Mouse (Mus musculus) limb, embryonic 15.5 days (tissue): Measurements from ENCODE around the gene Rtn1. TPM values are rescaled to one million over a fixed set of nuclear protein-coding genes. Genes with fewer than 3 reads are reported as not detected.

ENCODE experiments used
- ATAC-seq: fragments of 200-750 bp; cut with Nextera tagmentation; 2 replicates; pipeline ENCODE4 v1.8.0; 2017; ENCODE audit warnings: low read depth, moderate TSS enrichment; ENCODE audit not compliant: insufficient number of reproducible peaks, low FRiP score, low TSS enrichment
- H3K27ac ChIP-seq: fragments of 300-500 bp; sonication (generic); 2 replicates; pipeline ENCODE4 v1.5.1; 2015; ENCODE audit warnings: moderate library complexity, mild to moderate bottlenecking, inconsistent platforms
- H3K27me3 ChIP-seq: fragments of 300-500 bp; sonication (generic); 2 replicates; pipeline ENCODE4 v1.6.1; 2015; ENCODE audit warnings: inconsistent platforms
- H3K36me3 ChIP-seq: fragments of 300-500 bp; sonication (generic); 2 replicates; pipeline ENCODE4 v1.6.1; 2015; ENCODE audit warnings: inconsistent platforms
- H3K4me1 ChIP-seq: fragments of 300-500 bp; sonication (generic); 2 replicates; pipeline ENCODE4 v1.6.1; 2015; ENCODE audit warnings: inconsistent platforms
- H3K4me2 ChIP-seq: fragments of 300-500 bp; sonication (generic); 2 replicates; pipeline ENCODE4 v1.6.1; 2015; ENCODE audit warnings: mild to moderate bottlenecking, inconsistent platforms
- H3K4me3 ChIP-seq: fragments of 300-500 bp; sonication (generic); 2 replicates; pipeline ENCODE4 v1.5.1; 2015; ENCODE audit warnings: mild to moderate bottlenecking, inconsistent platforms
- H3K9ac ChIP-seq: fragments of 300-500 bp; sonication (generic); 2 replicates; pipeline ENCODE4 v1.6.1; 2015; ENCODE audit warnings: inconsistent platforms
- H3K9me3 ChIP-seq: fragments of 300-500 bp; sonication (generic); 2 replicates; pipeline ENCODE4 v1.6.1; 2016; ENCODE audit warnings: inconsistent platforms
- WGBS: fragments of 180-500 bp; shearing (Covaris S2); methylation state at CpG from one replicate; pipeline ENCODE4 v1.1.7; 2015; 5-methylcytosine and 5-hydroxymethylcytosine counted together
- polyA plus RNA-seq: library from polyadenylated mRNA; unstranded; fragments of >200 nt; fragmentation: Nextera tagmentation; extraction: Ambion mirVana; gene quantifications from 2 replicates; pipeline ENCODE4 v1.2.1, GENCODE M21; 2015

Gene Rtn1
- polyA plus RNA-seq, 1 experiment from 2014 or later: 6.8 TPM

GRCm38 (mm10) chr12:72366763-72367162 is 42.1 kb downstream of the Rtn1 start:
- Histone ChIP-seq H3K9ac (no peak overlapping the region), H3K9me3 (no peaks in the 10 kb centered on the region), H3K36me3 (no peaks in the 10 kb centered on the region), H3K27ac (no peak overlapping the region), H3K4me2 (no peak overlapping the region), H3K4me1 (no peaks in the 10 kb centered on the region), H3K27me3 (no peaks in the 10 kb centered on the region), H3K4me3 (no peak overlapping the region)
- WGBS: 50% methylated on average over 3 of the region's 3 CpGs
- ATAC-seq: no peak

- Histone ChIP-seq H3K36me3 (no peaks in the 10 kb centered on the region), H3K27me3 (no peaks in the 10 kb centered on the region), H3K4me1 (no peaks in the 10 kb centered on the region), H3K9ac (no peak overlapping the region), H3K27ac (no peak overlapping the region), H3K4me3 (no peak overlapping the region), H3K4me2 (no peak overlapping the region), H3K9me3 (no peaks in the 10 kb centered on the region)
- no peak for ATAC-seq
- no CpG with 5 or more reads among the region's 2 CpGs for WGBS
These were observed 42.8 kb downstream of the Rtn1 start for GRCm38 (mm10) chr12:72366104-72366437.

- Histone ChIP-seq H3K4me2 (no peak overlapping the region), H3K4me1 (no peaks in the 10 kb centered on the region), H3K27me3 (no peaks in the 10 kb centered on the region), H3K4me3 (no peak overlapping the region), H3K9me3 (no peaks in the 10 kb centered on the region), H3K9ac (no peak overlapping the region), H3K27ac (no peak overlapping the region), H3K36me3 (no peaks in the 10 kb centered on the region)
- ATAC-seq: no peak
- WGBS: 71% methylated on average over 12 of the region's 12 CpGs
These were observed 43.4 kb downstream of the Rtn1 start for GRCm38 (mm10) chr12:72365231-72366103.

- H3K36me3 ChIP-seq: no peaks in the 10 kb centered on the region
- H3K4me3 ChIP-seq: no peak overlapping the region
- H3K9me3 ChIP-seq: no peaks in the 10 kb centered on the region
- no peaks in the 10 kb centered on the region for H3K27me3 ChIP-seq
- WGBS: 82% methylated on average over 5 of the region's 5 CpGs
- H3K9ac ChIP-seq: no peak overlapping the region
- no peak for ATAC-seq
- no peak overlapping the region for H3K27ac ChIP-seq
- no peaks in the 10 kb centered on the region for H3K4me1 ChIP-seq
- no peak overlapping the region for H3K4me2 ChIP-seq
These were observed 44.3 kb downstream of the Rtn1 start for GRCm38 (mm10) chr12:72364543-72364942.

GRCm38 (mm10) chr12:72361701-72362354 is 47.0 kb downstream of the Rtn1 start:
- Histone ChIP-seq H3K4me3 (no peak overlapping the region), H3K4me2 (no peak overlapping the region), H3K4me1 (no peaks in the 10 kb centered on the region), H3K9me3 (no peaks in the 10 kb centered on the region), H3K27me3 (no peaks in the 10 kb centered on the region), H3K27ac (no peak overlapping the region), H3K36me3 (no peaks in the 10 kb centered on the region), H3K9ac (no peak overlapping the region)
- WGBS: 52% methylated on average over 9 of the region's 9 CpGs
- ATAC-seq: no peak

- 65% methylated on average over 5 of the region's 5 CpGs for WGBS
- H3K27ac ChIP-seq: no peak overlapping the region
- ATAC-seq: no peak
These were observed 47.8 kb downstream of the Rtn1 start for GRCm38 (mm10) chr12:72360926-72361615.

GRCm38 (mm10) chr12:72359903-72360302 is 49.0 kb downstream of the Rtn1 start:
- no peaks in the 10 kb centered on the region for H3K36me3 ChIP-seq
- WGBS: 26% methylated on average over 3 of the region's 3 CpGs
- no peak for ATAC-seq

More at GRCm38 (mm10) chr12:72360926-72361615, 47.8 kb downstream of the Rtn1 start:
- Histone ChIP-seq H3K9me3 (no peaks in the 10 kb centered on the region), H3K9ac (no peak overlapping the region), H3K27me3 (no peaks in the 10 kb centered on the region), H3K36me3 (no peaks in the 10 kb centered on the region), H3K4me2 (no peak overlapping the region), H3K4me1 (no peaks in the 10 kb centered on the region), H3K4me3 (no peak overlapping the region)

GRCm38 (mm10) chr12:72357667-72358420 is 51.0 kb downstream of the Rtn1 start:
- Histone ChIP-seq H3K27me3 (no peaks in the 10 kb centered on the region), H3K4me2 (no peak overlapping the region), H3K4me3 (no peak overlapping the region), H3K9ac (no peak overlapping the region), H3K27ac (no peak overlapping the region), H3K4me1 (no peaks in the 10 kb centered on the region), H3K9me3 (no peaks in the 10 kb centered on the region), H3K36me3 (no peaks in the 10 kb centered on the region)
- WGBS: 53% methylated on average over 11 of the region's 11 CpGs
- no peak for ATAC-seq

More at GRCm38 (mm10) chr12:72359903-72360302, 49.0 kb downstream of the Rtn1 start:
- H3K27ac ChIP-seq: no peak overlapping the region
- no peak overlapping the region for H3K4me2 ChIP-seq
- no peaks in the 10 kb centered on the region for H3K27me3 ChIP-seq
- H3K4me1 ChIP-seq: no peaks in the 10 kb centered on the region
- no peaks in the 10 kb centered on the region for H3K9me3 ChIP-seq
- no peak overlapping the region for H3K9ac ChIP-seq
- no peak overlapping the region for H3K4me3 ChIP-seq

GRCm38 (mm10) chr12:72354241-72354640 is 54.6 kb downstream of the Rtn1 start:
- no peak overlapping the region for H3K27ac ChIP-seq
- no peak overlapping the region for H3K9ac ChIP-seq
- H3K4me1 ChIP-seq: no peaks in the 10 kb centered on the region
- no peaks in the 10 kb centered on the region for H3K27me3 ChIP-seq
- no peak for ATAC-seq
- 92% methylated on average over 1 of the region's 1 CpGs for WGBS
- H3K4me2 ChIP-seq: no peak overlapping the region
- no peaks in the 10 kb centered on the region for H3K9me3 ChIP-seq
- no peak overlapping the region for H3K4me3 ChIP-seq
- no peaks in the 10 kb centered on the region for H3K36me3 ChIP-seq

GRCm38 (mm10) chr12:72353506-72353905 is 55.3 kb downstream of the Rtn1 start:
- ATAC-seq: no peak
- no peak overlapping the region for H3K27ac ChIP-seq
- no peak overlapping the region for H3K4me2 ChIP-seq
- H3K27me3 ChIP-seq: no peaks in the 10 kb centered on the region
- no peaks in the 10 kb centered on the region for H3K4me1 ChIP-seq
- H3K4me3 ChIP-seq: no peak overlapping the region
- no peaks in the 10 kb centered on the region for H3K9me3 ChIP-seq
- H3K36me3 ChIP-seq: no peaks in the 10 kb centered on the region
- WGBS: 78% methylated on average over 1 of the region's 1 CpGs
- no peak overlapping the region for H3K9ac ChIP-seq

GRCm38 (mm10) chr12:72348508-72348907 is 60.3 kb downstream of the Rtn1 start:
- 75% methylated on average over 8 of the region's 8 CpGs for WGBS
- Histone ChIP-seq H3K27ac (no peak overlapping the region), H3K36me3 (no peaks in the 10 kb centered on the region), H3K4me3 (no peak overlapping the region), H3K4me2 (no peak overlapping the region), H3K4me1 (no peaks in the 10 kb centered on the region), H3K9me3 (no peaks in the 10 kb centered on the region), H3K9ac (no peak overlapping the region), H3K27me3 (no peaks in the 10 kb centered on the region)
- no peak for ATAC-seq
